Mouse (Mus musculus): Measurements from ENCODE around the gene Mrps6. TPM values are rescaled to one million over a fixed set of nuclear protein-coding genes. Genes with fewer than 3 reads are reported as not detected.

The Mrps6 gene
- polyA plus RNA-seq, 1 experiment from 2014 or later = 190 TPM

GRCm38 (mm10) chr16:92036701-92037100 is 21.4 kb upstream of the Mrps6 start:
- Histone ChIP-seq H3K27ac (ENCODE audit: low read depth, low read length) (no peak overlapping the region), H3K36me3 (ENCODE audit: control insufficient read depth, insufficient read depth, low read length) (no peaks in the 10 kb centered on the region), H3K9ac (replicated peaks; ENCODE audit: low read depth, low read length) (no peak overlapping the region), H3K4me1 (ENCODE audit: control insufficient read depth, insufficient read depth, low read length) (no peaks in the 10 kb centered on the region), H3K4me2 (ENCODE audit: low read depth, low read length) (no peak overlapping the region), H3K27me3 (ENCODE audit: control insufficient read depth, insufficient read depth, low read length) (no peaks in the 10 kb centered on the region), H3K9me3 (ENCODE audit: control insufficient read depth, low read length) (no peaks in the 10 kb centered on the region), H3K4me3 (ENCODE audit: low read depth, low read length) (no peak overlapping the region)
- ATAC-seq (ENCODE audit: low read depth) = no peak
- WGBS = 37% methylated on average over 8 of the region's 8 CpGs

GRCm38 (mm10) chr16:92037891-92038607 is 20.0 kb upstream of the Mrps6 start:
- H3K9ac ChIP-seq (replicated peaks; ENCODE audit: low read depth, low read length) = no peak overlapping the region
- no peak for ATAC-seq (ENCODE audit: low read depth)
- no peak overlapping the region for H3K4me2 ChIP-seq (ENCODE audit: low read depth, low read length)
- H3K4me1 ChIP-seq (ENCODE audit: control insufficient read depth, insufficient read depth, low read length) = no peaks in the 10 kb centered on the region
- no peaks in the 10 kb centered on the region for H3K9me3 ChIP-seq (ENCODE audit: control insufficient read depth, low read length)
- 85% methylated on average over 21 of the region's 21 CpGs for WGBS
- H3K36me3 ChIP-seq (ENCODE audit: control insufficient read depth, insufficient read depth, low read length) = no peaks in the 10 kb centered on the region
- no peak overlapping the region for H3K27ac ChIP-seq (ENCODE audit: low read depth, low read length)
- H3K27me3 ChIP-seq (ENCODE audit: control insufficient read depth, insufficient read depth, low read length) = no peaks in the 10 kb centered on the region
- no peak overlapping the region for H3K4me3 ChIP-seq (ENCODE audit: low read depth, low read length)

- Histone ChIP-seq H3K4me2 (ENCODE audit: low read depth, low read length) (no peak overlapping the region), H3K9ac (replicated peaks; ENCODE audit: low read depth, low read length) (no peak overlapping the region), H3K27ac (ENCODE audit: low read depth, low read length) (no peak overlapping the region), H3K27me3 (ENCODE audit: control insufficient read depth, insufficient read depth, low read length) (no peaks in the 10 kb centered on the region), H3K4me1 (ENCODE audit: control insufficient read depth, insufficient read depth, low read length) (no peaks in the 10 kb centered on the region), H3K36me3 (ENCODE audit: control insufficient read depth, insufficient read depth, low read length) (no peaks in the 10 kb centered on the region), H3K9me3 (ENCODE audit: control insufficient read depth, low read length) (no peaks in the 10 kb centered on the region), H3K4me3 (ENCODE audit: low read depth, low read length) (no peak overlapping the region)
- ATAC-seq (ENCODE audit: low read depth) = no peak
- 84% methylated on average over 7 of the region's 7 CpGs for WGBS
These were observed 18.6 kb upstream of the Mrps6 start for GRCm38 (mm10) chr16:92039421-92039820.

GRCm38 (mm10) chr16:92039966-92040365 is 18.1 kb upstream of the Mrps6 start:
- WGBS = 97% methylated on average over 11 of the region's 11 CpGs
- H3K9ac ChIP-seq (replicated peaks; ENCODE audit: low read depth, low read length) = no peak overlapping the region
- no peaks in the 10 kb centered on the region for H3K36me3 ChIP-seq (ENCODE audit: control insufficient read depth, insufficient read depth, low read length)
- H3K4me2 ChIP-seq (ENCODE audit: low read depth, low read length) = no peak overlapping the region
- H3K4me3 ChIP-seq (ENCODE audit: low read depth, low read length) = no peak overlapping the region
- H3K27ac ChIP-seq (ENCODE audit: low read depth, low read length) = no peak overlapping the region
- ATAC-seq (ENCODE audit: low read depth) = no peak
- no peaks in the 10 kb centered on the region for H3K27me3 ChIP-seq (ENCODE audit: control insufficient read depth, insufficient read depth, low read length)
- H3K4me1 ChIP-seq (ENCODE audit: control insufficient read depth, insufficient read depth, low read length) = no peaks in the 10 kb centered on the region
- H3K9me3 ChIP-seq (ENCODE audit: control insufficient read depth, low read length) = no peaks in the 10 kb centered on the region

GRCm38 (mm10) chr16:92051777-92052310 is 6.2 kb upstream of the Mrps6 start:
- H3K4me1 ChIP-seq (ENCODE audit: control insufficient read depth, insufficient read depth, low read length) = no peaks in the 10 kb centered on the region
- no peak overlapping the region for H3K9ac ChIP-seq (replicated peaks; ENCODE audit: low read depth, low read length)
- H3K9me3 ChIP-seq (ENCODE audit: control insufficient read depth, low read length) = no peaks in the 10 kb centered on the region
- no peak overlapping the region for H3K4me2 ChIP-seq (ENCODE audit: low read depth, low read length)
- no peak overlapping the region for H3K27ac ChIP-seq (ENCODE audit: low read depth, low read length)
- 86% methylated on average over 7 of the region's 7 CpGs for WGBS
- no peak for ATAC-seq (ENCODE audit: low read depth)
- no peaks in the 10 kb centered on the region for H3K27me3 ChIP-seq (ENCODE audit: control insufficient read depth, insufficient read depth, low read length)
- no peaks in the 10 kb centered on the region for H3K36me3 ChIP-seq (ENCODE audit: control insufficient read depth, insufficient read depth, low read length)
- H3K4me3 ChIP-seq (ENCODE audit: low read depth, low read length) = no peak overlapping the region

- no peak overlapping the region for H3K27ac ChIP-seq (ENCODE audit: low read depth, low read length)
- H3K4me2 ChIP-seq (ENCODE audit: low read depth, low read length) = no peak overlapping the region
- no peaks in the 10 kb centered on the region for H3K36me3 ChIP-seq (ENCODE audit: control insufficient read depth, insufficient read depth, low read length)
- H3K9me3 ChIP-seq (ENCODE audit: control insufficient read depth, low read length) = no peaks in the 10 kb centered on the region
- H3K9ac ChIP-seq (replicated peaks; ENCODE audit: low read depth, low read length) = no peak overlapping the region
- H3K27me3 ChIP-seq (ENCODE audit: control insufficient read depth, insufficient read depth, low read length) = no peaks in the 10 kb centered on the region
- no peaks in the 10 kb centered on the region for H3K4me1 ChIP-seq (ENCODE audit: control insufficient read depth, insufficient read depth, low read length)
- 80% methylated on average over 10 of the region's 10 CpGs for WGBS
- no peak for ATAC-seq (ENCODE audit: low read depth)
- H3K4me3 ChIP-seq (ENCODE audit: low read depth, low read length) = no peak overlapping the region
These were observed 5.5 kb upstream of the Mrps6 start for GRCm38 (mm10) chr16:92052569-92052968.

GRCm38 (mm10) chr16:92056711-92057110 is 1.4 kb upstream of the Mrps6 start:
- WGBS = 60% methylated on average over 2 of the region's 2 CpGs
- ATAC-seq (ENCODE audit: low read depth) = no peak
- Histone ChIP-seq H3K27me3 (ENCODE audit: control insufficient read depth, insufficient read depth, low read length) (no peaks in the 10 kb centered on the region), H3K9me3 (ENCODE audit: control insufficient read depth, low read length) (no peaks in the 10 kb centered on the region), H3K4me1 (ENCODE audit: control insufficient read depth, insufficient read depth, low read length) (peaks cover 20% of the 10 kb centered on the region), H3K4me3 (ENCODE audit: low read depth, low read length) (no peak overlapping the region), H3K36me3 (ENCODE audit: control insufficient read depth, insufficient read depth, low read length) (no peaks in the 10 kb centered on the region), H3K9ac (replicated peaks; ENCODE audit: low read depth, low read length) (no peak overlapping the region), H3K27ac (ENCODE audit: low read depth, low read length) (no peak overlapping the region), H3K4me2 (ENCODE audit: low read depth, low read length) (no peak overlapping the region)

- H3K27me3 ChIP-seq (ENCODE audit: control insufficient read depth, insufficient read depth, low read length) = no peaks in the 10 kb centered on the region
- 3% methylated on average over 11 of the region's 11 CpGs for WGBS
- H3K4me1 ChIP-seq (ENCODE audit: control insufficient read depth, insufficient read depth, low read length) = peaks cover 20% of the 10 kb centered on the region
- peak overlapping the region; percentile 58 for H3K27ac ChIP-seq (ENCODE audit: low read depth, low read length)
- ATAC-seq (ENCODE audit: low read depth) = peak; percentile 72
- H3K4me2 ChIP-seq (ENCODE audit: low read depth, low read length) = peak overlapping the region; percentile 90
- H3K4me3 ChIP-seq (ENCODE audit: low read depth, low read length) = peak overlapping the region; percentile 68
- H3K9me3 ChIP-seq (ENCODE audit: control insufficient read depth, low read length) = no peaks in the 10 kb centered on the region
- peak overlapping the region; percentile 70 for H3K9ac ChIP-seq (replicated peaks; ENCODE audit: low read depth, low read length)
- H3K36me3 ChIP-seq (ENCODE audit: control insufficient read depth, insufficient read depth, low read length) = no peaks in the 10 kb centered on the region
These were observed 616 bp upstream of the Mrps6 start for GRCm38 (mm10) chr16:92057456-92057851.

All from neural tube, embryonic 14.5 days (tissue).